Mouse (Mus musculus) cerebellum, adult 11-12 months (tissue): ENCODE measurements around the gene Osm.

ENCODE experiments used
- DNase-seq: peaks from one replicate; pipeline ENCODE4 v3.0.0; 2022

Gene Osm

DNA sequence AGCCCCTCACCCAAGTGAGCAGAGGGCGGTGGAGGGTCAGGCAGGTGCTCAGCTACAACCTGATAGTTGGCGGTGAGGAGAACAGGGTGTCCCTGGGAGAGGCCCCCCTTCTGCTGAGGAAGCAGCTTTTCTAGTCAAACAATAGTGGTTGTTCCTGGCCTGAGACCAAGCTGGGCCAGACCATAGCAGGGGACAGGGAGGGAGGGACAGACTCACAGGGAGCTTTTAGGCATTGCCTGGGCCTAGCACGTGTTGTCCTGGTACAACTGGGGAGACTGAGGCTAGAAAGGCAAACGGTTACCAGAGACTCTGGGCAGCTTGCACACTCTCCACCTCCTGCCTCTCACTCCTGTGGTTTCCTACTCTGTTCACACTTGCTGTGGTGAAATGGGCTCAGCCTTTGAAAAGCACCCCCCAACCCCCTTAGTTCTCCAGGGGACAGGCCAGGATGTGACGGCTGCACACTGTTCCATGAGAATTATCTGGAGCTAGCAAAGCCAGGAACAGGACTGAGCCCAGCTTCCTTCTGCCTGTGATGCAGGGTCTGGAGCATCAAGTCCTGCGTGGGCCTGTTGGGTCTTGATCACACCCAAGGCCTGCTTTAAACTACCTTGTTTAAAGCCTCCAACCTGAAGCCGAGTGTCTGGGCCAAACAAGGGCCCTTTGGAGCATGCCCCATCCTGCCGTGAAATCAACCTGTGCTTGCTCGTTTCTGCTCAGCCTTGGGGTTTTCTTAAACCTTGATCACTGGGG is 19.8 kb upstream of the Osm start:
- no peak for DNase-seq

DNA sequence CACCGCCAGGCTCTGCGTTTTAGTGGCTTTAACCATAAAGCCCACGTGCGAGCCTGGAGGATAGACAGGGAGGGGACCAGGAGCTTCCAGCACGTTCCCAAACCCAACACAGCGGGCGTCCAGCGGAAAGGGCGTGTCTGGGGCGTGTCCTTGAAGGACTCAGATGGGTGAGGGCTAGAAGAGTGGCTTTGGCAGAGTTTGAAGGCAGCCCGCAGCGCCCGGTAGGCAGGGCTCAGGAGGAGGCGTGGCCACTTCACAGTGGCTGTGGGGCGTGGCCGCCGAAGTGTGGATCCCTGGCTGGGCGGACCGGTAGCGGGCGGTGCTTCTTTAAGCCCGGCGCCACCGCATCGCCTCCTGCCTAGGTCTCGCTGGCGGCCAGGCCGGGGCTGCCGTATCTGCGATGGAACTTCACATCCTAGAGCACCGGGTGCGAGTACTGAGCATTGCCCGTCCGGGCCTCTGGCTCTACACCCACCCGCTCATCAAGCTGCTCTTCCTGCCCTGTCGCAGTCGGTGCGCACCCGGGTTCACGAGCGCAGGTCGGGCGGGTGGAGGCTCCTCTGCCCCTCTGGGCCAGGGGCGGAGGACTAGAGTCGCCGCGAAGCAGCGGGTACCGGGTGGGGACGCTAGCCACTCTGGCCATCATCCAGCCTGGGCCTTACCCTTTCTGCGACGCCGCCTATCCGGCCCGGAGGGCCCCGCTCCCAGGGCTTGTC is 18.1 kb upstream of the Osm start, which contains the start of gene Castor1:
Gene Castor1 (plus strand): TSS at position 312 of the 716 bp plus-strand sequence.
- DNase-seq: no peak

GRCm38 (mm10) chr11:4218637-4219036 is 17.6 kb upstream of the Osm start:
- no peak for DNase-seq

DNA sequence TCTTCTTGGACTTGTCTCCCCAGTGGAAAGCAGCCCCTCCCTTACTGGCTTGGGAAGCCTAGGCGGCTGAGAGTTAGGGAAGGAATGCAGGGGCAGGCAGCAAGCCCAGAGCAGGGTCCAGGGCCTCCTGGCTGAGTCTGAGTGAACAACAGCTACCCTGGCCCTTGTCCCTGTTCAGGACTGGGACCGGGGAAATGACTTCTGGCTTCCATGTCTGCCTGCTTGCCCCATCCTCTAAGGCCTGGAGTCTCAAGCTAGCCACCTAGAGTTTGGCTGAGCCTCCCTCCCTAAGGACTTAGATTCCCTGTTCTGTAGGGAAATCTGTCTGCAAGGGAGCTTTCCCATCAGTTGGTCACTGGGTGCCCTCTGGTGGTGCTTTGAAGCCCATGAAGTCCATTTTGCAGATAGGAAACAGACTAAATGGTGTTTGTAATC is 16.9 kb upstream of the Osm start:
- DNase-seq: peak; percentile 52

GRCm38 (mm10) chr11:4219908-4220307 is 16.3 kb upstream of the Osm start:
- DNase-seq: no peak

DNA sequence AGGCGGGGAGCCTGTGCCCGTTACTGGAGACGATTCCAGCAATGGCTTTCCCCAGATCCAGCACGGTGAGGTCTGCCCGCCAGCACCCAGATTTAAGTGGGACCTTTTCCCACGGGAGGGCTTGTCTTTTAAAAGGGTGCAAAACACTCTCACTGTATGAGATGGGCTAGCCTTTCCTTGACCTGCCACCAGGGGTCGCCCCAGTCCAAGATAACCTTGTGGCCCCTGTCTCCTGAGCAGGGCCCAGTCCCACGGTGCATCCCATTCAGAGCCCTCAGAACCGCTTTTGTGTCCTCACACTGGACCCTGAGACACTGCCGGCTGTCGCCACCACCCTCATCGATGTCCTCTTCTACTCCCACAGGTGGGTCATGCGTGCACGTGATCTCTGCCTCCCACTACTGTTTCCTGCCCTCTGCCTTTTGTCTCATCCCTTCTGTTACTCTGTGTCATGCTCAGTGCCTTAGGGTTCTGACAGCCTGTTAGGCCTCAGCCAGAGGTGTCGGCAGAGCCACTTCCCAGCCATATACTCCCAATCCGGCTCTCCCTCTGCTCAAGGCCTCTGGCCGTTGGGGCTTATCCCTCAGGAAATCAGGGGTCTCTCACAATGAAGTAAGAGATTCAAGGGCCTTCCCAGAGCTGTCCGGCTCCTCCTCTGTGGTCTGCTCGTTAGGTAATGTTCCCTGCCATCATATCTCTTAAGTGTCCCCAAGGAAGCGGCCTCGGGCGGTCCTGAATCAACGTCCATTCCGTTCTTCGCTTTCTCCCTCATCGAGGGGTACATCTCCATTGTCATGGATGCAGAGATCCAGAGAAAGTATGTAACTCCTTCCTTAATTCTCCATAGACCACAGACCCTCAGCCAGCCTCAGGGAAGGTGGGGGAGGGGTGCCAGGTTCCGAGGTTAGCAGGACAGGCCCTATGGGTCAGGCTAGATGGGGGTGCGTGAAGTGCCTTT is 15.5 kb upstream of the Osm start:
- DNase-seq: peak; percentile 63

- no peak for DNase-seq
Measured at GRCm38 (mm10) chr11:4222046-4222950, 13.9 kb upstream of the Osm start.

DNA sequence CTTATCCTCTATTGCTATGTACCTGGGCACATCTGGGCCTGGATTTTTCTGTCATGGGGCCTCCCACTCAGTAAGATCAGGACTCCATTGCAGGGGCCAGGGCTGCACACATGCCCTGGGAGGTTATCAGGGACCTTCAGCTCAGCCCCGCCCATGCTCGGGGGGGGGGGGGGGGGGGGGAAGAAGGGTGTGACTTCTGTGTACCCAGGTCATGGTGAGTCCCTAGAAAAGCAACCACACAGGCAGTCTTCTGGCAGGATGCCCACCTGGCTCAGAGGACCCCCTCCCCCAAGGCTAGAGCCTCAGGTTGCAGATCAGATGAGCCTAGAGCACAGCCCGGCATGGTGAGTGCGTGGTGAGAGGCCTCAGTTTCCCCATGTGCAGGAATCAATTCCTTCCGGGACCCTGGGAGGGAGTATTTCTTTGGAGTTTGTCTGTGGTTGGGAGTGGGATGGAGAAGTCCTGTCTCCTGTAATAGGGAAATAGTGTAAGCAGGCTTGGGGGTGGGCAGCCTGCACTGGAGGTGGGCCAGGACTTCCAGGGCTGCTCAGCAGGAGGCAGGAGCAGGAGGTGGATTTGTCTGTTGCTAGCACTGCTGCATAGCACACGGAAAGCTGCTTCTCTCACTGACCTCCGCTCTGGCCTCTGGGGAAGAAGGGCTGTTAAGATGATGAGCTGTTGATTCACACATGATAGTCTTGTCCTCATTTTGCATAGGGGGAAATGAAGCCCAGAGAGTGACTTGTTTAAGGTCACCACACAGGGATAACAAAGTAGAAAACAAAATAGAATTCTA is 12.6 kb upstream of the Osm start:
- DNase-seq: no peak

DNA sequence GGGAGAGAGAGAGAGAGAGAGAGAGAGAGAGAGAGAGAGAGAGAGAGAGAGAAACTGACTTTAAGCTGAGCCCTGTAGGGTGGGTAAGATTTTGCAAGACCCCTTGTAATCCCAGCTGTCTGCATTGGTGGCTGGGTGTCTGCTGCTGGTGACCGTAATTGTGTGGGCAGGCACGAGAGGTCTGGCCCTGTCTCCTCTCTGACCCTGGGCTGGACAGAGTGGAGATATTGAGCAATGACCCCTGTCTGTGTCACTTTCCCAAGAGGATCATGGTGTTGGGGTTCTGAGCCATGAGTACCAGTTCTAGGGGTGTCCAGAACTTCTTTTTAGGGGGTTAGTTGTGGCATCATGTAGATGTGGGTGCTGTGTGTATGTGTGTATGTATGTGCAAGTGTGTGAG is 12.0 kb upstream of the Osm start:
- DNase-seq: no peak

- no peak for DNase-seq
Measured at GRCm38 (mm10) chr11:4226569-4227325, 9.5 kb upstream of the Osm start.

- peak; percentile 92 for DNase-seq
Measured at GRCm38 (mm10) chr11:4228463-4228862, 7.8 kb upstream of the Osm start.

DNA sequence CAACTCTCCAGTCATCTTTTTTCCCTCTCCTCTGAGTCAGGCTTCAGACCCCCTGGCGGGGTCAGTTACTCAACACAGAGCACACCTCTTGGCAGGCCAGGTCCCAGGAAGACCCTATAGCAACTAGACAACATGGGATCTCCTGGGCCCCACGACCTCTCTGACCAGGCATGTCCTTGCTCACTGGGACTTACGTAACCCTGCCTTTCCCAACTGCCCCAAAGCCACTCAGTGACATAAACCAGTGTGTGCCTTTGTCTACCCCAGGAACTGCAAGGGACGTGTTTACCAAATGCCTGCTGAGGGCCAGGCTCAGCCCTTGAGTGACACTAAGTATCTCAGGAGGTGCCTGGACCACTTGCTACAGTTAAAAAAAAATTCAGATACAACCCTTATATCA is 6.4 kb upstream of the Osm start:
- DNase-seq: no peak

GRCm38 (mm10) chr11:4231435-4231834 is 4.8 kb upstream of the Osm start:
- no peak for DNase-seq

DNA sequence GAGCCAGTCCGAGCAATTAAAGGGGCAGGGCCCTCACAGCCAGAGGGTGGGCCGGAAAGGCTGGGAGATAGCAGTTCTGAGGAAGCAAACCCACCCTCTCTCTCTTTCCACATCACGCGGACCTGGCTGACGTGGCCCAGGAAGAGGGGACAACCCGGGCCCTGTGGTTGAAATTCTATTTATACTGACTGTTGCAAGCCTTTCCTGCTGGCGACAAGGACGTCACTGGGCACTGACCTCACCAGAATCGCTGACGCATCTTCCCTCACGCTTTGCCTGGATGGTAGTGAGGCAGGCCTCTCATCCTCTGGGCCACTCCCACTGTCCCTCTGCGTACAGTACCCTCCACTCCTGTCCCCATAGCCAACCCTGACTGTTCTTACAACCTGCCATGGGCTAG is 3.6 kb upstream of the Osm start:
- DNase-seq: no peak

GRCm38 (mm10) chr11:4235052-4235655 is 1.1 kb upstream of the Osm start:
- no peak for DNase-seq

DNA sequence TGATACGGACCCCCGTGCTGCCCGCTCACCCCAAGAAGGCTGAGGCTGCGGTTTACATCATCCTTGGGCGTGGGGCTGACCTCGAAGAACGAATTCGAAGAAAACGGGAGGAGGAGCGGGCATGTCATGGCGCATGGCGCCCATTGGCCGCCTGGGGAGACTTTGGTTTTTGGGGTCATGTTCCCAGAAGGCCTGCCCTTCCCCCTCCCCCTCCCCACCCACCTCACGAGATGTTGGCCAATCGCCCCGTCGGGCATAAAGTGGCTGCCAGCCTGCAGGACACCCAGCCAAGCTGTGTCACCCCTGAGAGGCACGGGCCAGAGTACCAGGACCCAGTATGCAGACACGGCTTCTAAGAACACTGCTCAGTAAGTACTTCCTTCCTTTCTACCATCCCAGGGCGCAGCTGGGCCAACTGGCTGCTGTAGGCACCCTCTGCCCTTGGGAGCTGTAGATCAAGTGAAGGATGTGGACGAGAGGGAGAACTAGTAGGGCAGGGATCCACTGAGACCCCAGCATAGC is 387 bp downstream of the Osm start:
- no peak for DNase-seq

DNA sequence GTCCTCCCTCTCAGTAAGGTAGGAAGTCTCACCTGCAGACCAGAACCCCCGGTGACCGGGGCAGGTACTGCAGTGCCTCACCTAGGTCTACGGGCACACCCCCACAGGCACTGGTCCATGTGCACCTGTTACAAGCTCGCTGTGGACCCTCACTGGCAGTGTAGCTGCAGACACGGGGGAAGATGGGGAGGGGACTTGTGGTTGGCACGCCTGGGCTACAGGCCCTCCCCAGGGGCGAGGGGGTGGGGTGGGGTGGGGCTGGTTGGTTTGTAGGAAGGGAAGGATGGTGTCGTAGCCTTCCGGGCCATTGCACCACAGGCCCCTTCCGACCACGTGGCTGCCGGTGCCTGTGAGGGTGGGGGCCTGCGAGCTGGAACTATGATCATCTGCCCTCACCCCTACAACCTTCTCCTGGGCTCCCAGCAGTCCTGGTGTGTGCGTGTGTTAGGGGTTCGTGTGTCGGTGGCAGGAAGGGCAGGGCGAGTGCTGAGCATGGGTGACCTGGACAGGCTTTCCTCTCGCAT is 1.2 kb downstream of the Osm start:
- DNase-seq: no peak

GRCm38 (mm10) chr11:4238167-4238566 is 1.9 kb downstream of the Osm start:
- DNase-seq: no peak

DNA sequence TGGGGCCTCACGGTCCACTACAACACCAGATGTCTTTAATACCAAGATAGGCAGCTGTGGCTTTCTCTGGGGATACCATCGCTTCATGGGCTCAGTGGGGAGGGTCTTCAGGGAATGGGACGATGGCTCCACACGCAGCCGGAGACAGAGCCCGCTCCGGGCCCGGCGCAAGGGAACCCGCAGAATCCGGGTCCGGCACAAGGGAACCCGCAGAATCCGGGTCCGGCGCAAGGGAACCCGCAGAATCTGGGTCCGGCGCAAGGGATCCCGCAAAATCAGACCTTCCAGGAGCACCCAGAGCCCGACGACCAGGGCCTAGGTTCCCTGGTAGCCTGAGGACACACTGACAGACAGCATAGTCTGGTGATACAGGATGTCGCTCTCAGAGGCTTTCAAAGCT is 3.5 kb downstream of the Osm start:
- DNase-seq: no peak

GRCm38 (mm10) chr11:4240151-4240550 is 3.9 kb downstream of the Osm start:
- DNase-seq: no peak
